Mouse (Mus musculus): ENCODE results near the gene 9430038I01Rik. TPM values are rescaled to one million over a fixed set of nuclear protein-coding genes. Genes with fewer than 3 reads are reported as not detected.

The 9430038I01Rik gene
- polyA plus RNA-seq, 1 experiment from 2014 or later = 19.5 TPM

DNA sequence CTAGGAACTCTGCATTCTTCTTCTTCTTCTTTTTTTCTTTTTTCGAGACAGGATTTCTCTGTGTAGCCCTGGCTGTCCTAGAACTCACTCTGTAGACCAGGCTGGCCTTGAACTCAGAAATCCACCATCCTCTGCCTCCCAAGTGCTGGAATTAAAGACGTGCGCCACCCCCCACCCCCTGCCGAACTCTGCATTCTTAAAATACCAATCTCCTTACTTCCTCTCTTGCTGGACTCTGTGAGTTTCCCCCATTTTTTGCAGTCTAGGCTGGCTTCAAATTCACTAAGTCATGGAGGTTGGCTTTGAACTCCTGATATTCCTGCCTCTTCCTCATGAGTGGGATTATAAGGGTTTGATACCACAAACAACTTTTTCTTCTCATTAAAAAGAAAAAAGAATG is 16.1 kb upstream of the 9430038I01Rik start:
- no peak for ATAC-seq (ENCODE audit: low FRiP score)
- WGBS = 58% methylated on average over 4 of the region's 4 CpGs

DNA sequence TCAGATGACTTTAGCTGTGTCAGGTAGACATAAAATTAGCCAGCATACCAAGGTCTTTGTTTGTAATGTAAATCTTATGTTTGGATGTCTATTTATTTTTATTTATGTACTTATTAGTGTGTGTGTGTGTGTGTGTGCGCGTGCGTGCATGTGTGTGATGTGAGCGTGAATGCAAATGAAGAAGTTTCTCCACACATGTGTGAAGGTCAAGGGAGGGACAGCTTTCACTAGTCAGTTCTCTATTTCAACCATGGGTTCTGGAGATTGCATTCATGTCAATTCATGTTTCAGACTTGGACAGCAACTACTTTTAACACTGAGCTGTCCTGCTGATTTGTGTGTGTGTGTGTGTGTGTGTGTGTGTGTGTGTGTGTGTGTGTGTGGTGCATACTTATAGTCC is 10.7 kb upstream of the 9430038I01Rik start:
- 93% methylated on average over 4 of the region's 4 CpGs for WGBS
- no peak overlapping the region for H3K4me3 ChIP-seq (ENCODE audit: low read depth, low read length)
- no peaks in the 10 kb centered on the region for H3K9me3 ChIP-seq (ENCODE audit: control insufficient read depth, low read length)
- ATAC-seq (ENCODE audit: low FRiP score) (no peak), DNase-seq (ENCODE audit: low spot score) (no peak)
- H3K27me3 ChIP-seq (ENCODE audit: control insufficient read depth, insufficient read depth, low read length) = no peaks in the 10 kb centered on the region
- H3K4me2 ChIP-seq (replicated peaks; ENCODE audit: low read depth, low read length) = no peak overlapping the region
- no peaks in the 10 kb centered on the region for H3K4me1 ChIP-seq (replicated peaks; ENCODE audit: control insufficient read depth, insufficient read depth, low read length)
- H3K27ac ChIP-seq (ENCODE audit: low read depth, low read length) = no peak overlapping the region
- H3K36me3 ChIP-seq (ENCODE audit: control insufficient read depth, insufficient read depth, low read length) = no peaks in the 10 kb centered on the region
- H3K9ac ChIP-seq (ENCODE audit: low read depth, low read length) = no peak overlapping the region

More for the DNA sequence above, 16.1 kb upstream of the 9430038I01Rik start:
- H3K4me1 ChIP-seq (replicated peaks; ENCODE audit: control insufficient read depth, insufficient read depth, low read length) = no peaks in the 10 kb centered on the region
- H3K9ac ChIP-seq (ENCODE audit: low read depth, low read length) = no peak overlapping the region
- no peak overlapping the region for H3K4me3 ChIP-seq (ENCODE audit: low read depth, low read length)
- H3K4me2 ChIP-seq (replicated peaks; ENCODE audit: low read depth, low read length) = no peak overlapping the region
- DNase-seq (ENCODE audit: low spot score) = no peak
- no peak overlapping the region for H3K27ac ChIP-seq (ENCODE audit: low read depth, low read length)
- H3K36me3 ChIP-seq (ENCODE audit: control insufficient read depth, insufficient read depth, low read length) = no peaks in the 10 kb centered on the region
- H3K9me3 ChIP-seq (ENCODE audit: control insufficient read depth, low read length) = no peaks in the 10 kb centered on the region
- no peaks in the 10 kb centered on the region for H3K27me3 ChIP-seq (ENCODE audit: control insufficient read depth, insufficient read depth, low read length)

GRCm38 (mm10) chr7:137420550-137420949 is 10.0 kb upstream of the 9430038I01Rik start:
- Histone ChIP-seq H3K9ac (ENCODE audit: low read depth, low read length) (no peak overlapping the region), H3K27me3 (ENCODE audit: control insufficient read depth, insufficient read depth, low read length) (no peaks in the 10 kb centered on the region), H3K27ac (ENCODE audit: low read depth, low read length) (no peak overlapping the region), H3K4me1 (replicated peaks; ENCODE audit: control insufficient read depth, insufficient read depth, low read length) (no peaks in the 10 kb centered on the region), H3K36me3 (ENCODE audit: control insufficient read depth, insufficient read depth, low read length) (no peaks in the 10 kb centered on the region), H3K9me3 (ENCODE audit: control insufficient read depth, low read length) (no peaks in the 10 kb centered on the region), H3K4me2 (replicated peaks; ENCODE audit: low read depth, low read length) (no peak overlapping the region), H3K4me3 (ENCODE audit: low read depth, low read length) (no peak overlapping the region)
- ATAC-seq (ENCODE audit: low FRiP score) = no peak
- 88% methylated on average over 2 of the region's 2 CpGs for WGBS
- DNase-seq (ENCODE audit: low spot score) = no peak

DNA sequence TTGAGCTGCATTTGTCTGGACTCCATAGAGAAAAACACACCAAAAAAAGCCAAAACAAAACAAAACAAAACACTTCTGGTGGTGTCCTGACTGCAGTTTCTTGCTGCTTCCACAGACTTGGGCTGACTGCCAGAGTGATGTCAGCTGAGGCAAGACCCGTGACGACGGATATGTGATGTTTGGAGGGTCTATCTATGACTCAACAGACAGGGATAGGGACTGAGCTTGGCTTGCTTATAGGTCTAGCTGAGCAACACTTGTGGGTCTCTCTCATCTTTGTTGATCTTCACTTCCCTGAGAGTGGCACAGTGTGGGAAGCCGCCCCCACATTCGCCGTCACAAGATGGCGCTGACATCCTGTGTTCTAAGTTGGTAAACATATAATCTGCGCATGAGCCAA is 4.1 kb upstream of the 9430038I01Rik start:
- 94% methylated on average over 7 of the region's 8 CpGs for WGBS
- H3K27ac ChIP-seq (ENCODE audit: low read depth, low read length) = no peak overlapping the region
- H3K9ac ChIP-seq (ENCODE audit: low read depth, low read length) = no peak overlapping the region
- no peak for ATAC-seq (ENCODE audit: low FRiP score)
- H3K36me3 ChIP-seq (ENCODE audit: control insufficient read depth, insufficient read depth, low read length) = no peaks in the 10 kb centered on the region
- DNase-seq (ENCODE audit: low spot score) = no peak
- H3K27me3 ChIP-seq (ENCODE audit: control insufficient read depth, insufficient read depth, low read length) = no peaks in the 10 kb centered on the region
- no peak overlapping the region for H3K4me3 ChIP-seq (ENCODE audit: low read depth, low read length)
- H3K4me1 ChIP-seq (replicated peaks; ENCODE audit: control insufficient read depth, insufficient read depth, low read length) = no peaks in the 10 kb centered on the region; the same call in 1 of the 2 replicates
- no peaks in the 10 kb centered on the region for H3K9me3 ChIP-seq (ENCODE audit: control insufficient read depth, low read length)
- no peak overlapping the region for H3K4me2 ChIP-seq (replicated peaks; ENCODE audit: low read depth, low read length)

- no peak for ATAC-seq (ENCODE audit: low FRiP score)
- no peaks in the 10 kb centered on the region; the same call in 1 of the 2 replicates for H3K4me1 ChIP-seq (replicated peaks; ENCODE audit: control insufficient read depth, insufficient read depth, low read length)
- DNase-seq (ENCODE audit: low spot score) = no peak
- H3K4me2 ChIP-seq (replicated peaks; ENCODE audit: low read depth, low read length) = no peak overlapping the region
- H3K9ac ChIP-seq (ENCODE audit: low read depth, low read length) = no peak overlapping the region
- H3K36me3 ChIP-seq (ENCODE audit: control insufficient read depth, insufficient read depth, low read length) = no peaks in the 10 kb centered on the region
- no peak overlapping the region for H3K4me3 ChIP-seq (ENCODE audit: low read depth, low read length)
- no peaks in the 10 kb centered on the region for H3K27me3 ChIP-seq (ENCODE audit: control insufficient read depth, insufficient read depth, low read length)
- 87% methylated on average over 1 of the region's 1 CpGs for WGBS
- H3K27ac ChIP-seq (ENCODE audit: low read depth, low read length) = no peak overlapping the region
- H3K9me3 ChIP-seq (ENCODE audit: control insufficient read depth, low read length) = no peaks in the 10 kb centered on the region
These were observed 3.0 kb downstream of the 9430038I01Rik start for GRCm38 (mm10) chr7:137407428-137408058.

DNA sequence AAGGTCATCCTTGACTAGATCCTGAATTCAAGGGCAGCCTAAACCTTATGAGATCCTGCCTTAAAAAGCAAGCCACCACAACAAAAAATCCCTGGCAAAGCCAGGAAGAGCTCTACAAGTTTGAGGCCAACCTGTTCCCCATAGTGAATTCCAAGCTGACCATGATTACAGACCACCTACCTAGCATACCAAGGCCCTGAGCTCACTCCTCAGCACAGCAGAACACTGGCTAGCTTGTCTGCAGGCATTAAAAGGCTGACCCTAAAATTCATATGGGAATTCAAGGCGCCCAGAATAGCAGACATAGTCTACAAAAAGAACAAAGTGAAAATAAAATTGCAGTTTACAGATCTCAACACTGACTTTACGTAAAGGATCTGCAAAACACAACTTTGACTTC is 6.4 kb downstream of the 9430038I01Rik start:
- WGBS = 87% methylated on average over 2 of the region's 2 CpGs
- no peaks in the 10 kb centered on the region for H3K4me1 ChIP-seq (replicated peaks; ENCODE audit: control insufficient read depth, insufficient read depth, low read length)
- H3K4me3 ChIP-seq (ENCODE audit: low read depth, low read length) = no peak overlapping the region
- H3K4me2 ChIP-seq (replicated peaks; ENCODE audit: low read depth, low read length) = no peak overlapping the region
- ATAC-seq (ENCODE audit: low FRiP score) (no peak), DNase-seq (ENCODE audit: low spot score) (no peak)
- H3K9me3 ChIP-seq (ENCODE audit: control insufficient read depth, low read length) = no peaks in the 10 kb centered on the region
- H3K36me3 ChIP-seq (ENCODE audit: control insufficient read depth, insufficient read depth, low read length) = no peaks in the 10 kb centered on the region
- no peak overlapping the region for H3K27ac ChIP-seq (ENCODE audit: low read depth, low read length)
- no peak overlapping the region for H3K9ac ChIP-seq (ENCODE audit: low read depth, low read length)
- H3K27me3 ChIP-seq (ENCODE audit: control insufficient read depth, insufficient read depth, low read length) = no peaks in the 10 kb centered on the region

- no peak overlapping the region for H3K4me2 ChIP-seq (replicated peaks; ENCODE audit: low read depth, low read length)
- DNase-seq (ENCODE audit: low spot score) (no peak), ATAC-seq (ENCODE audit: low FRiP score) (no peak)
- no peak overlapping the region for H3K27ac ChIP-seq (ENCODE audit: low read depth, low read length)
- no peaks in the 10 kb centered on the region for H3K4me1 ChIP-seq (replicated peaks; ENCODE audit: control insufficient read depth, insufficient read depth, low read length)
- no peak overlapping the region for H3K9ac ChIP-seq (ENCODE audit: low read depth, low read length)
- H3K9me3 ChIP-seq (ENCODE audit: control insufficient read depth, low read length) = no peaks in the 10 kb centered on the region
- H3K27me3 ChIP-seq (ENCODE audit: control insufficient read depth, insufficient read depth, low read length) = no peaks in the 10 kb centered on the region
- H3K4me3 ChIP-seq (ENCODE audit: low read depth, low read length) = no peak overlapping the region
- no peaks in the 10 kb centered on the region for H3K36me3 ChIP-seq (ENCODE audit: control insufficient read depth, insufficient read depth, low read length)
- WGBS = 96% methylated on average over 4 of the region's 4 CpGs
These were observed 11.6 kb downstream of the 9430038I01Rik start for GRCm38 (mm10) chr7:137398973-137399372.

- Histone ChIP-seq H3K4me1 (replicated peaks; ENCODE audit: control insufficient read depth, insufficient read depth, low read length) (no peaks in the 10 kb centered on the region), H3K4me2 (replicated peaks; ENCODE audit: low read depth, low read length) (no peak overlapping the region), H3K27ac (ENCODE audit: low read depth, low read length) (no peak overlapping the region), H3K4me3 (ENCODE audit: low read depth, low read length) (no peak overlapping the region), H3K9me3 (ENCODE audit: control insufficient read depth, low read length) (no peaks in the 10 kb centered on the region), H3K36me3 (ENCODE audit: control insufficient read depth, insufficient read depth, low read length) (no peaks in the 10 kb centered on the region), H3K27me3 (ENCODE audit: control insufficient read depth, insufficient read depth, low read length) (no peaks in the 10 kb centered on the region), H3K9ac (ENCODE audit: low read depth, low read length) (no peak overlapping the region)
- 94% methylated on average over 8 of the region's 8 CpGs for WGBS
- ATAC-seq (ENCODE audit: low FRiP score) = no peak
- no peak for DNase-seq (ENCODE audit: low spot score)
These were observed 13.1 kb downstream of the 9430038I01Rik start for GRCm38 (mm10) chr7:137397361-137397910.

DNA sequence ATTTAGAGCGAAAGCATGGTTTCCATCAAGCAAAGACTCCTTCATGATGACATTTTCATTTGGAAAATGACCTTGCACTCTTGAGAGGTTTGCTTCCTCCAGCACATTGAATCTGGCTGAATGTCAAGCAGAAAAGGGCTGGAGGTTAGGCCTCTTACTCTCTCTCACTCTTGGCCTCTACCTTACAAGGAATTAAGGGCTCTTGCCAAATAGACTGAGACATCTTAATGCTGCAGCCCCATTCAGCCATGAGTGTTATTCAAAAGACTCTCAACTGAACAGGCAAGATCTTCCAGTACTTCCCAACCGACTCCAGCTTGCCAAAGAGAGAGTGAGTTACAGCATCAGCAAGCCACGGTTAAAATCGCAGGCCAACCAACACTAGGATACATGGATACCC is 15.1 kb downstream of the 9430038I01Rik start:
- Histone ChIP-seq H3K4me3 (ENCODE audit: low read depth, low read length) (no peak overlapping the region), H3K9ac (ENCODE audit: low read depth, low read length) (no peak overlapping the region), H3K27me3 (ENCODE audit: control insufficient read depth, insufficient read depth, low read length) (no peaks in the 10 kb centered on the region), H3K4me2 (replicated peaks; ENCODE audit: low read depth, low read length) (no peak overlapping the region), H3K36me3 (ENCODE audit: control insufficient read depth, insufficient read depth, low read length) (no peaks in the 10 kb centered on the region), H3K27ac (ENCODE audit: low read depth, low read length) (no peak overlapping the region), H3K4me1 (replicated peaks; ENCODE audit: control insufficient read depth, insufficient read depth, low read length) (no peaks in the 10 kb centered on the region), H3K9me3 (ENCODE audit: control insufficient read depth, low read length) (no peaks in the 10 kb centered on the region)
- 92% methylated on average over 4 of the region's 4 CpGs for WGBS
- DNase-seq (ENCODE audit: low spot score) (no peak), ATAC-seq (ENCODE audit: low FRiP score) (no peak)

Measured in hindbrain, embryonic 11.5 days (tissue).